Mouse (Mus musculus): ENCODE results near the gene Pip4k2a.
A peak's percentile ranks its signal among the peaks of the same experiment; 100 is the strongest.

Pip4k2a gene

GRCm38 (mm10) chr2:18831031-18831774 is 166.7 kb downstream of the Pip4k2a start:
- no peak for DNase-seq

- no peak for DNase-seq
Observed at GRCm38 (mm10) chr2:18822711-18823110, 175.2 kb downstream of the Pip4k2a start.

- DNase-seq: peak; percentile 55
Observed at GRCm38 (mm10) chr2:18821451-18822379, 176.2 kb downstream of the Pip4k2a start.

- DNase-seq: no peak
Observed at GRCm38 (mm10) chr2:18819520-18819919, 178.4 kb downstream of the Pip4k2a start.

- no peak for DNase-seq
Observed at GRCm38 (mm10) chr2:18816036-18816435, 181.9 kb downstream of the Pip4k2a start.

GRCm38 (mm10) chr2:18815336-18815965 is 182.5 kb downstream of the Pip4k2a start:
- DNase-seq: no peak

GRCm38 (mm10) chr2:18814447-18814804 is 183.5 kb downstream of the Pip4k2a start:
- DNase-seq: no peak

GRCm38 (mm10) chr2:18813683-18814446 is 184.1 kb downstream of the Pip4k2a start:
- DNase-seq: no peak

GRCm38 (mm10) chr2:18807961-18808360 is 190.0 kb downstream of the Pip4k2a start:
- DNase-seq: no peak

- DNase-seq: no peak
Observed at GRCm38 (mm10) chr2:18801281-18801862, 196.6 kb downstream of the Pip4k2a start.

- DNase-seq: no peak
Observed at GRCm38 (mm10) chr2:18800646-18801251, 197.2 kb downstream of the Pip4k2a start.

- no peak for DNase-seq
Observed at GRCm38 (mm10) chr2:18799966-18800645, 197.8 kb downstream of the Pip4k2a start.

GRCm38 (mm10) chr2:18799265-18799965 is 198.5 kb downstream of the Pip4k2a start:
- no peak for DNase-seq

- DNase-seq: no peak
Observed at GRCm38 (mm10) chr2:18797776-18798175, 200.2 kb downstream of the Pip4k2a start.

- no peak for DNase-seq
Observed at GRCm38 (mm10) chr2:18794261-18794660, 203.7 kb downstream of the Pip4k2a start.

Data from kidney, adult 11 months (tissue).